Mouse (Mus musculus) G1E (cell line): ENCODE results near the gene Nudt16.

Source experiments
- CTCF ChIP-seq: IDR thresholded peaks from 2 replicates; pipeline ENCODE4 v1.5.1; 2012; ENCODE audit warnings: low read depth, low read length, inconsistent platforms, mixed read lengths
- GATA1 ChIP-seq: IDR thresholded peaks from 2 replicates; pipeline ENCODE4 v1.6.1; 2012; ENCODE audit warnings: borderline replicate concordance, low read length, inconsistent platforms, mixed read lengths

GRCm38 (mm10) chr9:105103893-105104292 is 27.7 kb downstream of the Nudt16 start:
- no peak for TF ChIP-seq CTCF
- TF ChIP-seq GATA1, result no peak
